Mouse (Mus musculus) kidney, adult 2 months (tissue): ENCODE data around the gene Abca17.

Source experiments
- CTCF ChIP-seq: fragments of 200-500 bp; conservative IDR thresholded peaks from 2 replicates; pipeline ENCODE4 v1.5.1; 2011; ENCODE audit warnings: low read depth, mild to moderate bottlenecking, control low read depth, low read length, moderate library complexity, mixed read lengths; ENCODE audit not compliant: insufficient read depth, insufficient read length
- POLR2A ChIP-seq: fragments of 200-500 bp; IDR thresholded peaks from one replicate; pipeline ENCODE4 v1.6.1; 2011; ENCODE audit warnings: low read depth, low read length, control low read depth

GRCm38 (mm10) chr17:24344672-24345071, 6.2 kb downstream of the Abca17 start:
- TF ChIP-seq CTCF, result no peak
- no peak for TF ChIP-seq POLR2A
